Comparison of ENCODE assay signal across 8 mouse cellular contexts in the genomic region with DNA sequence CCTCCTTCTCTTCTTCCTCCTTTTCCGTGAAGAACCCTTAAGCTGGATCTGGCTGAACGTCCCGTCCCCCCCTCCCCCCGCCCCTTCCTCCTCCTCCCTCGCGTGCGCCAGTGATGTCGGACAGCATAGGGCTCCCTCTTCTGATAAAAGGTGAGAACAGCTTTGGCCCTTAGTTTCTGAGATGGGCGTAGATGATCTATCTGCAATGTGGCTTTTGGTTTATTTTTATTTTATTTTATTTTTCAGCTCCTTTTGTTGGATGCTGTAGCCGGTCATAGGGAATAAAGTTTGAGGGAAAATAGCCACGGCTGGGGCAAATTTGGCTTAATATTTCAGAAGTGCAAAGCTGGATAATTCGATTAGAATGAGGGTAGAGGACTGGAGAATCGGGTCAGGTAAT. TPM values are rescaled to one million over a fixed set of nuclear protein-coding genes. Genes with fewer than 3 reads are reported as not detected.
DNase-seq lines count a peak whose midpoint lies in the region; ATAC-seq and TF ChIP-seq lines count a peak whose summit lies in the region.

No protein-coding gene starts in this region.

- H3K4me2 ChIP-seq in embryonic facial prominence, embryonic 15.5 days (replicated peaks): peak overlapping the region; percentile 72
- peak overlapping the region; percentile 82 for H3K4me2 ChIP-seq in hindbrain, embryonic 12.5 days (replicated peaks)
- H3K4me2 ChIP-seq in midbrain, postnatal 0 days (ENCODE audit: low read depth, low read length, poor library complexity, severe bottlenecking): peak overlapping the region; percentile 81

- peak; percentile 53 for DNase-seq in gastrocnemius, adult 18-20 months (ENCODE audit: low spot score)
- DNase-seq in gastrocnemius, postnatal 4 days (ENCODE audit: low spot score in 2 of 2): no peak
- peak; percentile 44 for DNase-seq in T-cell, adult 2 months (ENCODE audit: low spot score)
- peak; percentile 39 for DNase-seq in liver, adult 2 months (ENCODE audit: extremely low read depth, low read depth, low spot score)
- DNase-seq in midbrain, postnatal 0 days (ENCODE audit: low spot score): peak; percentile 68
- no peak for DNase-seq in frontal cortex, postnatal 25 days (ENCODE audit: low spot score in 2 of 2)

- H3K9me3 ChIP-seq in embryonic facial prominence, embryonic 15.5 days (replicated peaks): no peaks in the 10 kb centered on the region
- no peaks in the 10 kb centered on the region for H3K9me3 ChIP-seq in hindbrain, embryonic 12.5 days (replicated peaks)
- no peaks in the 10 kb centered on the region for H3K9me3 ChIP-seq in midbrain, postnatal 0 days (ENCODE audit: low read length)

- WGBS in embryonic facial prominence, embryonic 15.5 days: under 1% methylated on average over 11 of the region's 13 CpGs
- WGBS in hindbrain, embryonic 12.5 days: under 1% methylated on average over 9 of the region's 13 CpGs
- under 1% methylated on average over 7 of the region's 13 CpGs for WGBS in liver, adult 2 months
- WGBS in midbrain, postnatal 0 days: 0% methylated on average over 6 of the region's 13 CpGs

- peak; percentile 58 for TF ChIP-seq CTCF in liver, adult 2 months (IDR thresholded peaks at IDR 0.05; ENCODE audit: low read depth, low read length)
- TF ChIP-seq CTCF in midbrain, postnatal 0 days (IDR thresholded peaks at IDR 0.05): peak; percentile 68

- no peaks in the 10 kb centered on the region for H3K27me3 ChIP-seq in embryonic facial prominence, embryonic 15.5 days
- no peaks in the 10 kb centered on the region for H3K27me3 ChIP-seq in hindbrain, embryonic 12.5 days
- no peaks in the 10 kb centered on the region for H3K27me3 ChIP-seq in liver, adult 2 months (ENCODE audit: control insufficient read depth, insufficient read depth, low read length)
- no peaks in the 10 kb centered on the region for H3K27me3 ChIP-seq in midbrain, postnatal 0 days (ENCODE audit: insufficient read depth, low read length)

- ATAC-seq in embryonic facial prominence, embryonic 15.5 days (ENCODE audit: insufficient number of reproducible peaks, low FRiP score, low TSS enrichment, low read depth): peak; percentile 53; the same call in 1 of the 2 replicates
- ATAC-seq in hindbrain, embryonic 12.5 days (ENCODE audit: low FRiP score): peak; percentile 70
- ATAC-seq in midbrain, postnatal 0 days (ENCODE audit: low FRiP score): peak; percentile 78

- peaks cover 5% of the 10 kb centered on the region; the same call in 1 of the 2 replicates for H3K4me1 ChIP-seq in embryonic facial prominence, embryonic 15.5 days
- peaks cover 2% of the 10 kb centered on the region; the same call in 1 of the 2 replicates for H3K4me1 ChIP-seq in hindbrain, embryonic 12.5 days
- peaks cover 2% of the 10 kb centered on the region; the same call in 1 of the 2 replicates for H3K4me1 ChIP-seq in liver, adult 2 months (ENCODE audit: control insufficient read depth, insufficient read depth, low read length)
- no peaks in the 10 kb centered on the region for H3K4me1 ChIP-seq in midbrain, postnatal 0 days (ENCODE audit: insufficient read depth, low read length)

- 0 out of 2 replicates have a peak, but pooled peaks cover 6% of the 10 kb centered on the region for H3K36me3 ChIP-seq in embryonic facial prominence, embryonic 15.5 days
- no peaks in the 10 kb centered on the region for H3K36me3 ChIP-seq in hindbrain, embryonic 12.5 days
- peaks cover 4% of the 10 kb centered on the region; the same call in 1 of the 2 replicates for H3K36me3 ChIP-seq in liver, adult 2 months (ENCODE audit: control insufficient read depth, insufficient read depth, low read length)
- H3K36me3 ChIP-seq in midbrain, postnatal 0 days (ENCODE audit: insufficient read depth, low read length): no peaks in the 10 kb centered on the region

- H3K9ac ChIP-seq in embryonic facial prominence, embryonic 15.5 days: peak overlapping the region; percentile 66
- peak overlapping the region; percentile 75; the same call in 1 of the 2 replicates for H3K9ac ChIP-seq in hindbrain, embryonic 12.5 days
- H3K9ac ChIP-seq in liver, adult 2 months (ENCODE audit: low read depth, low read length): peak overlapping the region; percentile 82
- H3K9ac ChIP-seq in midbrain, postnatal 0 days (replicated peaks; ENCODE audit: low read length, poor library complexity, severe bottlenecking): peak overlapping the region; percentile 81

- H3K79me2 ChIP-seq in liver, adult 2 months (ENCODE audit: control insufficient read depth, insufficient read depth, low read length): no peaks in the 10 kb centered on the region

- H3K27ac ChIP-seq in embryonic facial prominence, embryonic 15.5 days (replicated peaks): peak overlapping the region; percentile 85
- no peak overlapping the region for H3K27ac ChIP-seq in hindbrain, embryonic 12.5 days
- peak overlapping the region; percentile 30 for H3K27ac ChIP-seq in liver, adult 2 months (replicated peaks; ENCODE audit: insufficient read depth, low read depth, low read length)
- peak overlapping the region; percentile 65; the same call in 1 of the 2 replicates for H3K27ac ChIP-seq in midbrain, postnatal 0 days (ENCODE audit: low read depth, low read length)

- peak overlapping the region; percentile 65 for H3K4me3 ChIP-seq in embryonic facial prominence, embryonic 15.5 days (replicated peaks)
- H3K4me3 ChIP-seq in hindbrain, embryonic 12.5 days: peak overlapping the region; percentile 65
- H3K4me3 ChIP-seq in liver, adult 2 months (ENCODE audit: insufficient read depth, low read depth, low read length): peak overlapping the region; percentile 91
- peak overlapping the region; percentile 66 for H3K4me3 ChIP-seq in midbrain, postnatal 0 days (ENCODE audit: low read depth, low read length)

- no peak for TF ChIP-seq POLR2A in liver, adult 2 months (IDR thresholded peaks at IDR 0.05; ENCODE audit: extremely low read depth, insufficient read depth, low read length)

RNA-seq across cellular contexts. Expression of a gene that starts 12.3 kb away (rescaled TPM):
- total RNA-seq in gastrocnemius, adult 18-20 months (2021): 10 to 100 TPM; 25.0 to 26.6 TPM
- total RNA-seq in gastrocnemius, postnatal 4 days (2021): 10 to 100 TPM; 42.7 to 42.8 TPM
- 94.2 and 94.5 TPM in 2 replicates for polyA plus RNA-seq in embryonic facial prominence, embryonic 15.5 days (2015; fragmentation: Nextera tagmentation; extraction: Ambion mirVana)
- 57.1 and 61.0 TPM in 2 replicates for polyA plus RNA-seq in hindbrain, embryonic 12.5 days (2016; fragmentation: Nextera tagmentation; extraction: Ambion mirVana)
- 27.8 and 29.4 TPM in 2 replicates for total RNA-seq in liver, adult 2 months (2014; rRNA removed)
- polyA plus RNA-seq in liver, adult 2 months (2012; rRNA removed): 77.9 and 89.6 TPM in 2 replicates
- total RNA-seq in midbrain, postnatal 0 days (2014; rRNA removed): 56.6 TPM in 2 replicates
- 51.7 and 54.9 TPM in 2 replicates for polyA plus RNA-seq in midbrain, postnatal 0 days (2015; fragmentation: Nextera tagmentation; extraction: Ambion mirVana)

RNA-seq across cellular contexts. Expression of a gene that starts 12.4 kb away (rescaled TPM):
- 10 to 100 TPM; 24.0 to 29.8 TPM for total RNA-seq in gastrocnemius, adult 18-20 months (2021)
- 10 to 100 TPM; 41.2 to 43.6 TPM for total RNA-seq in gastrocnemius, postnatal 4 days (2021)
- 29.4 and 31.8 TPM in 2 replicates for polyA plus RNA-seq in embryonic facial prominence, embryonic 15.5 days (2015; fragmentation: Nextera tagmentation; extraction: Ambion mirVana)
- 42.0 and 42.3 TPM in 2 replicates for polyA plus RNA-seq in hindbrain, embryonic 12.5 days (2016; fragmentation: Nextera tagmentation; extraction: Ambion mirVana)
- total RNA-seq in liver, adult 2 months (2014; rRNA removed): 14.0 and 16.1 TPM in 2 replicates
- polyA plus RNA-seq in liver, adult 2 months (2012; rRNA removed): 5.2 and 6.7 TPM in 2 replicates
- 36.3 and 39.5 TPM in 2 replicates for total RNA-seq in midbrain, postnatal 0 days (2014; rRNA removed)
- polyA plus RNA-seq in midbrain, postnatal 0 days (2015; fragmentation: Nextera tagmentation; extraction: Ambion mirVana): 10.0 and 10.2 TPM in 2 replicates

RNA-seq across cellular contexts. Expression of a gene that starts 33.5 kb away (rescaled TPM):
- 10 to 100 TPM; 13.8 to 17.4 TPM for total RNA-seq in gastrocnemius, adult 18-20 months (2021)
- total RNA-seq in gastrocnemius, postnatal 4 days (2021): 10 to 100 TPM; 42.9 to 43.5 TPM
- polyA plus RNA-seq in embryonic facial prominence, embryonic 15.5 days (2015; fragmentation: Nextera tagmentation; extraction: Ambion mirVana): 69.9 and 70.3 TPM in 2 replicates
- polyA plus RNA-seq in hindbrain, embryonic 12.5 days (2016; fragmentation: Nextera tagmentation; extraction: Ambion mirVana): 29.8 and 29.9 TPM in 2 replicates
- total RNA-seq in liver, adult 2 months (2014; rRNA removed): 3.9 and 6.6 TPM in 2 replicates
- 22.4 and 26.3 TPM in 2 replicates for polyA plus RNA-seq in liver, adult 2 months (2012; rRNA removed)
- total RNA-seq in midbrain, postnatal 0 days (2014; rRNA removed): 11.0 and 11.3 TPM in 2 replicates
- 15.8 and 17.2 TPM in 2 replicates for polyA plus RNA-seq in midbrain, postnatal 0 days (2015; fragmentation: Nextera tagmentation; extraction: Ambion mirVana)

RNA-seq across cellular contexts. Expression of a gene that starts 45.3 kb away (rescaled TPM):
- total RNA-seq in gastrocnemius, adult 18-20 months (2021): 100 to 1,000 TPM; 169 to 172 TPM
- 100 to 1,000 TPM; 248 to 260 TPM for total RNA-seq in gastrocnemius, postnatal 4 days (2021)
- polyA plus RNA-seq in embryonic facial prominence, embryonic 15.5 days (2015; fragmentation: Nextera tagmentation; extraction: Ambion mirVana): 39.9 and 42.1 TPM in 2 replicates
- polyA plus RNA-seq in hindbrain, embryonic 12.5 days (2016; fragmentation: Nextera tagmentation; extraction: Ambion mirVana): 14.8 and 17.1 TPM in 2 replicates
- 15.7 and 21.6 TPM in 2 replicates for total RNA-seq in liver, adult 2 months (2014; rRNA removed)
- 25.4 and 28.0 TPM in 2 replicates for polyA plus RNA-seq in liver, adult 2 months (2012; rRNA removed)
- total RNA-seq in midbrain, postnatal 0 days (2014; rRNA removed): 26.6 and 30.7 TPM in 2 replicates
- 15.4 and 17.1 TPM in 2 replicates for polyA plus RNA-seq in midbrain, postnatal 0 days (2015; fragmentation: Nextera tagmentation; extraction: Ambion mirVana)

Comparison
In these comparisons a context has a peak if more than half of its experiments do, and no peak if none do; other contexts are left out.
1. DNase-seq: peak in gastrocnemius, adult 18-20 months (single experiment), T-cell, adult 2 months (single experiment), liver, adult 2 months (single experiment) and midbrain, postnatal 0 days (single experiment); none in gastrocnemius, postnatal 4 days (0 of 2) and frontal cortex, postnatal 25 days (0 of 2).
2. Peak in every context shown above with its lines, with median percentiles within 50 percentile points of each other: ATAC-seq, H3K4me2 ChIP-seq, H3K4me3 ChIP-seq and H3K9ac ChIP-seq.